Mouse (Mus musculus) cortical plate, adult 2 months (tissue): ENCODE results near the gene Tap2.

Experiments
- CTCF ChIP-seq: fragments of 200-500 bp; IDR thresholded peaks from 2 replicates; pipeline ENCODE4 v1.5.1; 2011; ENCODE audit warnings: mild to moderate bottlenecking, control low read depth, low read length; ENCODE audit not compliant: insufficient read depth; ENCODE audit errors: extremely low read depth
- POLR2A ChIP-seq: fragments of 200-500 bp; IDR thresholded peaks from 2 replicates; pipeline ENCODE4 v1.6.1; 2011; ENCODE audit warnings: mild to moderate bottlenecking, low read length, control low read depth; ENCODE audit not compliant: insufficient read depth; ENCODE audit errors: extremely low read depth

GRCm38 (mm10) chr17:34200047-34200446 is 3.3 kb upstream of the Tap2 start:
- TF ChIP-seq CTCF = no peak
- no peak for TF ChIP-seq POLR2A
